Mouse (Mus musculus) right cerebral cortex, postnatal 14 days (tissue): ENCODE data around the gene Rasgef1c.
A peak's percentile ranks its signal among the peaks of the same experiment; 100 is the strongest.

Experiments used
- DNase-seq: peaks from one replicate; pipeline ENCODE4 v3.0.0; 2022

The Rasgef1c gene

GRCm38 (mm10) chr11:49977963-49978568 lies 76.4 kb downstream of the Rasgef1c start:
- no peak for DNase-seq

- no peak for DNase-seq
These were observed 77.3 kb downstream of the Rasgef1c start for GRCm38 (mm10) chr11:49978935-49979334.

- no peak for DNase-seq
These were observed 79.1 kb downstream of the Rasgef1c start for GRCm38 (mm10) chr11:49980681-49981235.

GRCm38 (mm10) chr11:49981321-49981963 lies 79.8 kb downstream of the Rasgef1c start:
- no peak for DNase-seq

- no peak for DNase-seq
These were observed 80.5 kb downstream of the Rasgef1c start for GRCm38 (mm10) chr11:49982094-49982493.

- no peak for DNase-seq
These were observed 81.2 kb downstream of the Rasgef1c start for GRCm38 (mm10) chr11:49982881-49983280.

- no peak for DNase-seq
These were observed 82.4 kb downstream of the Rasgef1c start for GRCm38 (mm10) chr11:49983875-49984552.

GRCm38 (mm10) chr11:49985009-49985408 lies 83.4 kb downstream of the Rasgef1c start:
- DNase-seq: no peak

- DNase-seq: peak; percentile 71
These were observed 84.8 kb downstream of the Rasgef1c start for GRCm38 (mm10) chr11:49986277-49987036.

GRCm38 (mm10) chr11:49994536-49994935 lies 92.9 kb downstream of the Rasgef1c start:
- no peak for DNase-seq

- no peak for DNase-seq
These were observed 94.8 kb downstream of the Rasgef1c start for GRCm38 (mm10) chr11:49996398-49996797.

- no peak for DNase-seq
These were observed 95.7 kb downstream of the Rasgef1c start for GRCm38 (mm10) chr11:49997321-49997720.

- DNase-seq: no peak
These were observed 101.2 kb downstream of the Rasgef1c start for GRCm38 (mm10) chr11:50002853-50003252.

- DNase-seq: no peak
These were observed 106.1 kb downstream of the Rasgef1c start for GRCm38 (mm10) chr11:50007776-50008175.

- DNase-seq: no peak
These were observed 106.6 kb downstream of the Rasgef1c start for GRCm38 (mm10) chr11:50008231-50008630.

- no peak for DNase-seq
These were observed 111.4 kb downstream of the Rasgef1c start for GRCm38 (mm10) chr11:50013016-50013415.

- no peak for DNase-seq
These were observed 114.9 kb downstream of the Rasgef1c start for GRCm38 (mm10) chr11:50016503-50016902.

GRCm38 (mm10) chr11:50017511-50017910 lies 115.9 kb downstream of the Rasgef1c start:
- no peak for DNase-seq

GRCm38 (mm10) chr11:50018848-50019247 lies 117.2 kb downstream of the Rasgef1c start:
- no peak for DNase-seq

- DNase-seq: no peak
These were observed 120.5 kb downstream of the Rasgef1c start for GRCm38 (mm10) chr11:50022085-50022484.

- DNase-seq: no peak
These were observed 122.8 kb downstream of the Rasgef1c start for GRCm38 (mm10) chr11:50024445-50024832.

GRCm38 (mm10) chr11:50024833-50025720 lies 123.4 kb downstream of the Rasgef1c start, which contains the start of gene Rnf130:
Gene Rnf130 (plus strand): TSS chr11:50025346.
- DNase-seq: peak; percentile 94
